Mouse (Mus musculus) skeletal muscle tissue, postnatal 0 days (tissue): ENCODE measurements around the gene Zfp184. TPM values are rescaled to one million over a fixed set of nuclear protein-coding genes. Genes with fewer than 3 reads are reported as not detected.

Experiments
- microRNA counts: library from miRNA; unstranded; fragments of <30 nt; microRNA quantifications from one replicate; lab custom pipeline; 2015
- microRNA-seq, 2 experiments: library from miRNA; unstranded; fragments of <30 nt; microRNA quantifications; one replicate each; pipeline ENCODE4; 2016
- polyA plus RNA-seq: library from polyadenylated mRNA; unstranded; fragments of >200 nt; fragmentation: Nextera tagmentation; extraction: Ambion mirVana; gene quantifications from 2 replicates; pipeline ENCODE4 v1.2.1, GENCODE M21; 2015

The Zfp184 gene
- polyA plus RNA-seq = 0.83 and 1.1 TPM in 2 replicates

GRCm38 (mm10) chr13:21944926-21945740 lies at the start of gene Zfp184:
Gene Zfp184, plus strand, starts transcription at chr13:21945094.

GRCm38 (mm10) chr13:21980981-21981802 lies 36.3 kb downstream of the Zfp184 start, which contains the start of gene Pom121l2:
Gene Pom121l2, plus strand, starts transcription at chr13:21981194.

DNA sequence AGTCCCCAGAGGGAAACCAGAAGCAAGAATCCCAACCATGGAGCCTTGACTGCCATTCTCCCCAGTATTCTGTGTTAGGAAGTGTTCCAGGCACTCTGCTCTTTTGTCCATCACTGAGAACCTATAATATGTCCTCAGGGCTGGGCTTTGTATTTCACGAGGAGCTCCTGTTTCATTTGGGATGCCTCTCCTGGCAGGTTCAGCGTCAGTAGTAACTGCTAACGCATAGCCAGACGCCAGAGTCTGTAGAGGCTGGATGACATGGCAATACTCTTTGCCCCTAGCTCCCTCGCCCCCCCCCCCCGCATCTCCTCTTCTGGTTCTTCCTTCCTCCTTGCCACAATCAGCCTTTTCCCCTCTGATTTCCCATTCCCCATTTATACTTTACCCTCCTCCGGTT lies 64.7 kb downstream of the Zfp184 start, which contains the start of gene Prss16:
Gene Prss16, minus strand, starts transcription at position 101 of the 400 bp plus-strand sequence.

MicroRNAs within 50 kb of the gene (microRNA counts, 519-probe panel; counts per million panel counts)
- 4,313 counts per million, percentile 81 among the panel's probes with 10 or more counts for microRNA mmu-miR-1983 (lab: Ali Mortazavi, UCI)

Small RNAs within 50 kb of the gene (microRNA-seq; reads per million reads assigned to microRNA genes)
- gene Gm44456 (0 to 0.10 reads per million in 2 experiments), gene Mir1983 (647 to 822 reads per million in 2 experiments)

Other genes with a start within 250 kb of the Zfp184 start
- gene Olfr1359, start 247.0 kb upstream of the Zfp184 start, polyA plus RNA-seq = not detected in 2 replicates
- 0.60 and 0.77 TPM in 2 replicates for gene Hist1h2bl, start 229.0 kb upstream of the Zfp184 start, polyA plus RNA-seq
- gene Hist1h2ai, start 228.7 kb upstream of the Zfp184 start, polyA plus RNA-seq = 5.6 and 8.3 TPM in 2 replicates
- 1.9 and 3.5 TPM in 2 replicates for gene Hist1h3h, start 227.4 kb upstream of the Zfp184 start, polyA plus RNA-seq
- gene Hist1h2bm, start 223.1 kb upstream of the Zfp184 start, polyA plus RNA-seq = 0.33 and 0.82 TPM in 2 replicates
- gene Hist1h4j, start 210.0 kb upstream of the Zfp184 start, polyA plus RNA-seq = 0.26 and 0.30 TPM in 2 replicates
- gene Hist1h4k, start 194.6 kb upstream of the Zfp184 start, polyA plus RNA-seq = 1.0 TPM in 1 of 2 replicates, not detected in the other
- gene Hist1h2ak, start 191.3 kb upstream of the Zfp184 start, polyA plus RNA-seq = 2.8 and 9.7 TPM in 2 replicates
- gene Hist1h2bn, start 191.0 kb upstream of the Zfp184 start, polyA plus RNA-seq = 0.77 and 1.4 TPM in 2 replicates
- 5.9 and 8.9 TPM in 2 replicates for gene Hist1h1b, start 164.5 kb upstream of the Zfp184 start, polyA plus RNA-seq
- 37.6 and 38.4 TPM in 2 replicates for gene Hist1h3i, start 161.7 kb upstream of the Zfp184 start, polyA plus RNA-seq
- 1.5 and 2.4 TPM in 2 replicates for gene Hist1h2an, start 157.9 kb upstream of the Zfp184 start, polyA plus RNA-seq
- gene Hist1h2bp, start 157.6 kb upstream of the Zfp184 start, polyA plus RNA-seq = 0.51 and 0.69 TPM in 2 replicates
- 3.3 and 7.3 TPM in 2 replicates for gene Hist1h2bq, start 134.9 kb upstream of the Zfp184 start, polyA plus RNA-seq
- not detected in 2 replicates for gene Hist1h2ao, start 134.6 kb upstream of the Zfp184 start, polyA plus RNA-seq
- not detected in 2 replicates for gene Hist1h4m, start 133.3 kb upstream of the Zfp184 start, polyA plus RNA-seq
- 2.6 and 3.1 TPM in 2 replicates for gene Hist1h4n, start 112.9 kb upstream of the Zfp184 start, polyA plus RNA-seq
- gene Hist1h2ap, start 111.6 kb upstream of the Zfp184 start, polyA plus RNA-seq = 1,124 and 1,146 TPM in 2 replicates
- gene Hist1h2br, start 111.4 kb upstream of the Zfp184 start, polyA plus RNA-seq = 2.9 and 6.3 TPM in 2 replicates
- gene Pom121l2, start 36.1 kb downstream of the Zfp184 start, polyA plus RNA-seq = 0.04 TPM in 1 of 2 replicates, not detected in the other
- gene Prss16, start 64.6 kb downstream of the Zfp184 start, polyA plus RNA-seq = 0.19 TPM in 1 of 2 replicates, not detected in the other
- 0.86 and 1.6 TPM in 2 replicates for gene Hist1h2ah, start 90.5 kb downstream of the Zfp184 start, polyA plus RNA-seq
- 0.79 and 0.91 TPM in 2 replicates for gene Hist1h2bk, start 90.8 kb downstream of the Zfp184 start, polyA plus RNA-seq
- gene Hist1h4i, start 96.3 kb downstream of the Zfp184 start, polyA plus RNA-seq = 5.0 and 9.6 TPM in 2 replicates
- 5.9 and 6.8 TPM in 2 replicates for gene Hist1h2ag, start 97.8 kb downstream of the Zfp184 start, polyA plus RNA-seq
- gene Hist1h2bj, start 98.1 kb downstream of the Zfp184 start, polyA plus RNA-seq = 0.97 TPM in 1 of 2 replicates, not detected in the other
- not detected in 2 replicates for gene Vmn1r188, start 139.3 kb downstream of the Zfp184 start, polyA plus RNA-seq
- gene Vmn1r189, start 160.7 kb downstream of the Zfp184 start, polyA plus RNA-seq = not detected in 2 replicates
- gene Vmn1r191, start 238.9 kb downstream of the Zfp184 start, polyA plus RNA-seq = not detected in 2 replicates
- not detected in 2 replicates for gene Vmn1r192, start 246.0 kb downstream of the Zfp184 start, polyA plus RNA-seq